Comparison of ENCODE assay signal across 8 mouse cellular contexts in genomic region chr13:81632720-81633415, GRCm38 (mm10). TPM values are rescaled to one million over a fixed set of nuclear protein-coding genes. Genes with fewer than 3 reads are reported as not detected.
DNase-seq lines count a peak whose midpoint lies in the region; ATAC-seq and TF ChIP-seq lines count a peak whose summit lies in the region.

Gene Adgrv1 (minus strand): TSS chr13:81633154.

- WGBS in hindbrain, embryonic 15.5 days, result under 1% methylated on average over 42 of the region's 42 CpGs

- DNase-seq in R1 (ENCODE audit: low read depth, low spot score), result peak; percentile 98
- peak; percentile 87 to 89 for DNase-seq in cerebellum, postnatal 14 days
- peak; percentile 62 to 69 for DNase-seq in frontal cortex, postnatal 10 days (ENCODE audit: low spot score in 2 of 2)
- peak; percentile 32 to 52 for DNase-seq in left cerebral cortex, adult 2 months (ENCODE audit: extremely low spot score in 1 of 2, low spot score in 2 of 2)
- DNase-seq in lung, postnatal 25 days (ENCODE audit: low spot score), result peak; percentile 50
- DNase-seq in retina, postnatal 7 days (ENCODE audit: low read depth, low spot score), result peak; percentile 95
- DNase-seq in spleen, postnatal 10 days (ENCODE audit: low spot score in 2 of 2), result no peak

- no peaks in the 10 kb centered on the region for H3K36me3 ChIP-seq in hindbrain, embryonic 15.5 days

- peak within 1 kb of the TSS; percentile 71 for H3K4me3 ChIP-seq in hindbrain, embryonic 15.5 days
- H3K4me3 ChIP-seq in left cerebral cortex, adult 2 months, result peak within 1 kb of the TSS; percentile 49

- no peaks in the 10 kb centered on the region for H3K9me3 ChIP-seq in hindbrain, embryonic 15.5 days

- H3K27me3 ChIP-seq in hindbrain, embryonic 15.5 days, result peaks cover 6% of the 10 kb centered on the region; the same call in 1 of the 2 replicates

- peaks cover 9% of the 10 kb centered on the region for H3K4me1 ChIP-seq in hindbrain, embryonic 15.5 days (replicated peaks)

- peak within 1 kb of the TSS; percentile 29; the same call in 1 of the 2 replicates for H3K27ac ChIP-seq in hindbrain, embryonic 15.5 days (replicated peaks)
- no peak within 1 kb of the TSS for H3K27ac ChIP-seq in left cerebral cortex, adult 2 months

- TF ChIP-seq CTCF in left cerebral cortex, adult 2 months (IDR thresholded peaks at IDR 0.05), result no peak

- peak within 1 kb of the TSS; percentile 98 for H3K4me2 ChIP-seq in hindbrain, embryonic 15.5 days

- intact Hi-C loops in left cerebral cortex, adult 2 months (cut with DNase I), result no loop called here

- H3K9ac ChIP-seq in hindbrain, embryonic 15.5 days, result peak within 1 kb of the TSS; percentile 47

- ATAC-seq in hindbrain, embryonic 15.5 days (ENCODE audit: low FRiP score, low read depth), result peak; percentile 99

RNA-seq across cellular contexts. Expression of gene Adgrv1, which starts in this region (rescaled TPM):
- polyA plus RNA-seq in hindbrain, embryonic 15.5 days (2015; fragmentation: Nextera tagmentation; extraction: Ambion mirVana), result 10.6 and 13.8 TPM in 2 replicates
- total RNA-seq in left cerebral cortex, adult 2 months (2021), result 1 to 10 TPM; 1.4 to 1.6 TPM

Comparison
In these comparisons a context has a peak if more than half of its experiments do, and no peak if none do; other contexts are left out.
1. DNase-seq: peak in R1 (single experiment), cerebellum, postnatal 14 days (2 of 2), frontal cortex, postnatal 10 days (2 of 2), left cerebral cortex, adult 2 months (2 of 2), lung, postnatal 25 days (single experiment) and retina, postnatal 7 days (single experiment); none in spleen, postnatal 10 days (0 of 2).